ENCODE assay signal across 9 mouse cellular contexts in the genomic region with DNA sequence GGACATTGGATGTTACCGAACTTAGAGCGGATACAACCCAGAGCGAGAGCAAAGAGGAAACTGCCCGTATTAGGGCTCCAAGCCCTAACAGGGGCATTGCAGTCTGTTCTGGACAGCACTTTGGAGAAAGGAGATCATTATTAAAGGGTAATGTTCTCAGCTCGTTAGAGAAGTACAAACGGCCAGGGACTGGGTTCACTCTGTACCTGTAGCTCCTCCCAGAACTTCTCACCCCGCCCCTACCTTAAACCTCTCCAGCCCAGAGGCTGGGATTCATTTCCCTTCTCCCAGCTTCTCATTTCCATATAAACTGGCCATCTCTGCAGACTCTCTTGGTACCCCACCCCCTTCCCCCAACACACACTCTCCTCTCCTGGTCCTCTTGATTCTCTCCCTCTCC. TPM values are rescaled to one million over a fixed set of nuclear protein-coding genes. Genes with fewer than 3 reads are reported as not detected.
DNase-seq lines count a peak whose midpoint lies in the region; ATAC-seq lines count a peak whose summit lies in the region.
"Had no signal": no experiment of that assay in that cellular context is flagged by ENCODE, and none has a peak within 500 bp of the region (broad histone marks: within the 10 kb centered on the region; RNA-seq: fewer than 3 reads in every experiment).

No protein-coding gene starts in this region.

- H3K9ac ChIP-seq in embryonic facial prominence, embryonic 14.5 days (ENCODE audit: low read depth, low read length): peak overlapping the region; percentile 82

- no peaks in the 10 kb centered on the region for H3K36me3 ChIP-seq in embryonic facial prominence, embryonic 14.5 days (ENCODE audit: control insufficient read depth, insufficient read depth, low read length)

- ATAC-seq in embryonic facial prominence, embryonic 14.5 days (ENCODE audit: low read depth): peak; percentile 7; the same call in 1 of the 2 replicates
- ATAC-seq in megakaryocyte, adult 5-6 weeks (ENCODE audit: poor library complexity, severe bottlenecking): peak; percentile 3; the same call in 1 of the 2 replicates

- H3K4me3 ChIP-seq in embryonic facial prominence, embryonic 14.5 days (ENCODE audit: low read depth, low read length): peak overlapping the region; percentile 73

- H3K9me3 ChIP-seq in embryonic facial prominence, embryonic 14.5 days (ENCODE audit: control insufficient read depth, low read length): no peaks in the 10 kb centered on the region

- H3K4me1 ChIP-seq in embryonic facial prominence, embryonic 14.5 days (ENCODE audit: control insufficient read depth, insufficient read depth, low read length): peaks cover 13% of the 10 kb centered on the region

- DNase-seq in retina, embryonic 14.5 days (ENCODE audit: low spot score): peak; percentile 30
- no peak for DNase-seq in retina, postnatal 1 day
- DNase-seq in embryonic facial prominence, embryonic 14.5 days (ENCODE audit: low spot score): peak; percentile 16
- peak; percentile 35 for DNase-seq in kidney, adult 9 months
- DNase-seq in cerebellum, adult 18-20 months: no peak
- no peak for DNase-seq in right cerebral cortex, adult 2 months (ENCODE audit: low spot score in 2 of 2)
- DNase-seq in spleen, postnatal 36 days (ENCODE audit: low spot score in 2 of 2): no peak

- no peak overlapping the region for H3K27ac ChIP-seq in embryonic facial prominence, embryonic 14.5 days (replicated peaks; ENCODE audit: low read depth, low read length)

- peak overlapping the region; percentile 65 for H3K4me2 ChIP-seq in embryonic facial prominence, embryonic 14.5 days (ENCODE audit: low read depth, low read length)

- H3K27me3 ChIP-seq in embryonic facial prominence, embryonic 14.5 days (replicated peaks; ENCODE audit: control insufficient read depth, insufficient read depth, low read length): peaks cover 3% of the 10 kb centered on the region; the same call in 1 of the 2 replicates

- WGBS in embryonic facial prominence, embryonic 14.5 days: 0% methylated on average over 7 of the region's 7 CpGs

RNA-seq across cellular contexts. Expression of gene Cklf, which starts 0.8 kb away (rescaled TPM):
- 33.0 and 35.5 TPM in 2 replicates for polyA plus RNA-seq in embryonic facial prominence, embryonic 14.5 days (2014; fragmentation: Nextera tagmentation; extraction: Ambion mirVana)
- 120 and 138 TPM in 2 replicates for total RNA-seq in megakaryocyte, adult 5-6 weeks (2015)
- total RNA-seq in megakaryocyte, adult 5-6 weeks (2017): 35.9 and 46.7 TPM in 2 replicates

RNA-seq across cellular contexts. Expression of gene Tk2, which starts 3.1 kb away (rescaled TPM):
- 16.4 and 21.2 TPM in 2 replicates for polyA plus RNA-seq in embryonic facial prominence, embryonic 14.5 days (2014; fragmentation: Nextera tagmentation; extraction: Ambion mirVana)
- total RNA-seq in megakaryocyte, adult 5-6 weeks (2015): 27.6 and 30.0 TPM in 2 replicates
- 17.4 and 28.5 TPM in 2 replicates for total RNA-seq in megakaryocyte, adult 5-6 weeks (2017)

RNA-seq across cellular contexts. Expression of gene Cmtm2a, which starts 41.5 kb away (rescaled TPM):
- polyA plus RNA-seq in embryonic facial prominence, embryonic 14.5 days (2014; fragmentation: Nextera tagmentation; extraction: Ambion mirVana): not detected in 2 replicates
- not detected in 2 replicates for total RNA-seq in megakaryocyte, adult 5-6 weeks (2015)
- total RNA-seq in megakaryocyte, adult 5-6 weeks (2017): not detected in 2 replicates
- polyA plus RNA-seq: cortical plate, adult 2 months had no signal

RNA-seq across cellular contexts. Expression of gene Gm45711, which starts 58.4 kb away (rescaled TPM):
- polyA plus RNA-seq in embryonic facial prominence, embryonic 14.5 days (2014; fragmentation: Nextera tagmentation; extraction: Ambion mirVana): not detected in 2 replicates
- total RNA-seq in megakaryocyte, adult 5-6 weeks (2015): not detected in 2 replicates
- total RNA-seq in megakaryocyte, adult 5-6 weeks (2017): not detected in 2 replicates
- polyA plus RNA-seq: cortical plate, adult 2 months had no signal

RNA-seq across cellular contexts. Expression of gene Cmtm1, which starts 58.5 kb away (rescaled TPM):
- not detected in 2 replicates for polyA plus RNA-seq in embryonic facial prominence, embryonic 14.5 days (2014; fragmentation: Nextera tagmentation; extraction: Ambion mirVana)
- total RNA-seq in megakaryocyte, adult 5-6 weeks (2015): not detected in 2 replicates
- total RNA-seq in megakaryocyte, adult 5-6 weeks (2017): not detected in 2 replicates
- polyA plus RNA-seq: cortical plate, adult 2 months had no signal

Comparison
In these comparisons a context has a peak if more than half of its experiments do, and no peak if none do; other contexts are left out.
1. DNase-seq: peak in retina, embryonic 14.5 days (single experiment), embryonic facial prominence, embryonic 14.5 days (single experiment) and kidney, adult 9 months (single experiment); none in retina, postnatal 1 day (single experiment), cerebellum, adult 18-20 months (0 of 2), right cerebral cortex, adult 2 months (0 of 2) and spleen, postnatal 36 days (0 of 2).